Mouse (Mus musculus): Measurements from ENCODE around the gene Timm22. TPM values are rescaled to one million over a fixed set of nuclear protein-coding genes. Genes with fewer than 3 reads are reported as not detected.

Timm22 gene
- polyA plus RNA-seq, 1 experiment from 2014 or later: 102 TPM

- WGBS: 85% methylated on average over 8 of the region's 8 CpGs
- no peak overlapping the region for H3K4me3 ChIP-seq (replicated peaks)
- no peak overlapping the region for H3K27ac ChIP-seq
- H3K36me3 ChIP-seq: peaks cover 99% of the 10 kb centered on the region
- no peaks in the 10 kb centered on the region for H3K9me3 ChIP-seq
- no peak overlapping the region for H3K9ac ChIP-seq (replicated peaks)
- ATAC-seq: no peak
- H3K4me1 ChIP-seq (replicated peaks): no peaks in the 10 kb centered on the region
- H3K4me2 ChIP-seq (replicated peaks): no peak overlapping the region
- H3K27me3 ChIP-seq: no peaks in the 10 kb centered on the region
These were observed 11.7 kb downstream of the Timm22 start for GRCm38 (mm10) chr11:76418423-76418822.

DNA sequence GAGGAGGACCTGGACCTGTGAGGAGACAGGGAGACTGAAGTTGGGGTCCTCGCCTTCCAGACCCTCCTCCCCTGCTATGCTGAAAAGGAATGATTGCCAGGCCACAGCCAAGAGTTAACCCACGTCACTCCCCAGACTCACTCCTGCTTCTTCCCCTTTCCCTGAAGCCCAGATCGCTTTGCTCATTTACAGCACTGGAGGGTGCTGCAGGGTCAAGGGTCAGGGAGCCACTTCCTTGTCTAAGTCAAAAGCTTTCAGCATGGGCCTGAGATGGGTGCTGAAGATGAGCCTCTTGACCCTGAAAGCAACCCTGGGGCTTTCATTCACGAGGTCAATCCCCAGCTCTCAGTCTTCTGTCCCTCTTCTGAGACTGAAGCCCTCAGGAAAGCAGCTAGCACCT is 12.4 kb downstream of the Timm22 start:
- H3K4me3 ChIP-seq (replicated peaks): no peak overlapping the region
- peaks cover 99% of the 10 kb centered on the region for H3K36me3 ChIP-seq
- no peaks in the 10 kb centered on the region for H3K4me1 ChIP-seq (replicated peaks)
- ATAC-seq: no peak
- 59% methylated on average over 4 of the region's 4 CpGs for WGBS
- no peak overlapping the region for H3K27ac ChIP-seq
- no peaks in the 10 kb centered on the region for H3K9me3 ChIP-seq
- H3K9ac ChIP-seq (replicated peaks): no peak overlapping the region
- H3K27me3 ChIP-seq: no peaks in the 10 kb centered on the region
- no peak overlapping the region for H3K4me2 ChIP-seq (replicated peaks)

DNA sequence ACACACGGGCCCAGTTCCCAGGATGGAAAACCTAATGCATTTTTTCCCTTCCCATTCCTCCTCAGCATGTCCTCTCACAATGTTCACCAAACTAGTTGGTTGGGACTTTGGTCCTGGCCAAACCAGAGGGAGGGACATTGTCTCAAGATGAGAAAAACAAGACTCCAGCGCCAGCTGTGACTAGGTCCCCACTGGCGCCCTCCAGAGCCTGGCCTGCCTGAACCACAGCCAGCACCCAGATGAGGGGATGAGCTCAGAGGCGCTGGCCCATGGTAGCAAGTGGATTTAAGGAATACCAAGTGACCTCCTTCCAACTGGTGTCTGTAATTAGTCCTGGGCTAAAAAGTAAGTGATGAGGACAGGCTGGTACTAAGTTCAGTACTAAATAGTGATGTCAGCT is 14.1 kb downstream of the Timm22 start:
- Histone ChIP-seq H3K9ac (replicated peaks) (no peak overlapping the region), H3K27ac (no peak overlapping the region), H3K36me3 (peaks cover 96% of the 10 kb centered on the region), H3K9me3 (no peaks in the 10 kb centered on the region), H3K4me3 (replicated peaks) (no peak overlapping the region), H3K4me2 (replicated peaks) (no peak overlapping the region), H3K4me1 (replicated peaks) (no peaks in the 10 kb centered on the region), H3K27me3 (no peaks in the 10 kb centered on the region)
- 65% methylated on average over 4 of the region's 4 CpGs for WGBS
- ATAC-seq: no peak

GRCm38 (mm10) chr11:76425749-76426148 is 19.0 kb downstream of the Timm22 start:
- Histone ChIP-seq H3K4me3 (replicated peaks) (no peak overlapping the region), H3K27me3 (no peaks in the 10 kb centered on the region), H3K36me3 (peaks cover 67% of the 10 kb centered on the region), H3K9ac (replicated peaks) (no peak overlapping the region), H3K4me2 (replicated peaks) (no peak overlapping the region), H3K27ac (no peak overlapping the region), H3K4me1 (replicated peaks) (peaks cover 23% of the 10 kb centered on the region), H3K9me3 (no peaks in the 10 kb centered on the region)
- 85% methylated on average over 6 of the region's 6 CpGs for WGBS
- no peak for ATAC-seq

DNA sequence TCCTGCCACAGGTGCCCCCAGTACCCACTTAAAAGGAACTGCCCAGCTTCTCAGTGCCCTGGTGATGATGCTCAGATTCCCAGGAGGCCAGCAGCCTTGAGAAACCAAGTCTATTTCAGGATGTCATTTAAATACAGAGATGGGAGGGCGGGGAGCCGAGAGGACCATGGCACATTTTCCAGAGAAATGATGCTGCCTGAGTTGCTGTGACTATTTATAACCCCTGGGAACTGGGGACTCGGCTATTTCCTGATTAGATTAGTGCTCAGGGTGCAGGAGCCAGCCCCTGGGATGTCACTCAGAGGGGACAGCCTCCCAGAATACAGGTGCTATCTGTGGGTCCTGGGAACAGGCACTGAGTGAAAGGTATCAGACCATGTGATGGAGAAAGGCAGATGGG is 21.0 kb downstream of the Timm22 start:
- Histone ChIP-seq H3K27ac (no peak overlapping the region), H3K27me3 (no peaks in the 10 kb centered on the region), H3K4me1 (replicated peaks) (peaks cover 23% of the 10 kb centered on the region), H3K9me3 (no peaks in the 10 kb centered on the region), H3K36me3 (peaks cover 58% of the 10 kb centered on the region), H3K4me2 (replicated peaks) (no peak overlapping the region), H3K9ac (replicated peaks) (peak overlapping the region; percentile 15; the same call in 1 of the 2 replicates), H3K4me3 (replicated peaks) (no peak overlapping the region)
- WGBS: 82% methylated on average over 3 of the region's 3 CpGs
- ATAC-seq: no peak

- no peak overlapping the region for H3K27ac ChIP-seq
These were observed 22.3 kb downstream of the Timm22 start for GRCm38 (mm10) chr11:76429046-76429445.

DNA sequence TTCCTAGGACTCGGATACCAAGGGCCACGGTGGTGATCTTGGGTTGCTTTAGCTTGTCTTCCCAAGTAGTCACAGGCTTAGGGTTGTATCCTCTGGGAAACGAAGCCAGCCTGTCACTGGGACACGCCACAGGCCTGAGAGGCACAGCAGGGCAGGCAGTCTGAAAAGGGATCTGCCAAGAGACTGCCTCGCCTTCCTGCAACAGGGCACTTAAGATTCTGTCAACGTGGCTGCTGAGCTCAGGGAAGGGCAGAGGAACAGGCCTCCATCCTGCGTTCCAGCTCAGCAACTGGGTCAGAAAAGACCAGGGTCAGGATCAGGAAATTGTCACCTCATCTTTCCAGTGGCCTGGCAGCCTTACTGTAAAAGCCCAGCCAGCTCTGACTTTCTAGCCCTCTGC is 22.8 kb downstream of the Timm22 start:
- Histone ChIP-seq H3K27ac (peak overlapping the region; percentile 55), H3K9me3 (no peaks in the 10 kb centered on the region), H3K36me3 (peaks cover 56% of the 10 kb centered on the region), H3K4me2 (replicated peaks) (no peak overlapping the region), H3K9ac (replicated peaks) (peak overlapping the region; percentile 44; the same call in 1 of the 2 replicates), H3K27me3 (no peaks in the 10 kb centered on the region), H3K4me3 (replicated peaks) (no peak overlapping the region), H3K4me1 (replicated peaks) (peaks cover 23% of the 10 kb centered on the region)
- WGBS: 58% methylated on average over 7 of the region's 7 CpGs
- ATAC-seq: no peak

More at GRCm38 (mm10) chr11:76429046-76429445, 22.3 kb downstream of the Timm22 start:
- Histone ChIP-seq H3K9ac (replicated peaks) (0 out of 2 replicates have a peak overlapping the region, but pooled peaks have one; percentile 8), H3K27me3 (no peaks in the 10 kb centered on the region), H3K4me3 (replicated peaks) (no peak overlapping the region), H3K36me3 (peaks cover 58% of the 10 kb centered on the region), H3K4me2 (replicated peaks) (no peak overlapping the region), H3K9me3 (no peaks in the 10 kb centered on the region), H3K4me1 (replicated peaks) (peaks cover 23% of the 10 kb centered on the region)
- ATAC-seq: peak; percentile 37; the same call in 1 of the 2 replicates
- WGBS: 62% methylated on average over 4 of the region's 4 CpGs

DNA sequence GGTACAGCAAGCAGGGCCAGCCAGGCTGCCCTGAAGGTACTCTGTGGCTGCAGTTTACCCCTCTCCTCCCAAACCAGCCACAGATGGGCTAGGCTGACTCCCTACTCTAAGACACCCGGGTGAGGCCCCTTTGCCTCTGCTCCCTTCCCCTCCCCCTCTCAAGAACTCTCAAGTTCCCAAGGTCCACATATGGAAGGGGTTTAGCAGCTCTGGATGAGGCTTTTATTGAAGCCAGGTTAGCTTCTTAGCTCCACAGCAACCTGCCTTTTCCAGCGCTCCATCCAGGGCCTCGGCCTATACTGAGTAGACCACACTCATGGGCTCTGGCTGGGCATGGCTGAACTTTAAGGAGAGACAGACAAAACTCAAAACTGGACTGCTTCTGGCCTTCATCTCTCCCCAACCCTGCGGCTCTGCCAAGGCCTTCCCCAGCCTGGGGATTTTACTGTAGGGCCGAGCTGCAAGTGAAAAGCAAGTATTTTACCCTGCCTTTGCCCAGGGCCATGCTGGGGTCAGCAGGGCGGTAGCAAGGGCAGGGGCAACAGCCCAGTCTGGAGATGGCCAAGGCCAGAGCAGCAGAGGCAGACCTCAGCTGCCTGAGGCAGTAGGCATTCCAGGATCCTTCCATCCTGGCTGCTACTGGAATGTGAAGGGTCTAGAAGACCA is 23.3 kb downstream of the Timm22 start:
- H3K27ac ChIP-seq: peak overlapping the region; percentile 55
- peaks cover 26% of the 10 kb centered on the region for H3K4me1 ChIP-seq (replicated peaks)
- H3K9me3 ChIP-seq: no peaks in the 10 kb centered on the region
- H3K4me2 ChIP-seq (replicated peaks): no peak overlapping the region
- no peak overlapping the region for H3K4me3 ChIP-seq (replicated peaks)
- H3K27me3 ChIP-seq: no peaks in the 10 kb centered on the region
- H3K9ac ChIP-seq (replicated peaks): peak overlapping the region; percentile 44; the same call in 1 of the 2 replicates
- ATAC-seq: no peak
- peaks cover 51% of the 10 kb centered on the region for H3K36me3 ChIP-seq
- 72% methylated on average over 6 of the region's 6 CpGs for WGBS

DNA sequence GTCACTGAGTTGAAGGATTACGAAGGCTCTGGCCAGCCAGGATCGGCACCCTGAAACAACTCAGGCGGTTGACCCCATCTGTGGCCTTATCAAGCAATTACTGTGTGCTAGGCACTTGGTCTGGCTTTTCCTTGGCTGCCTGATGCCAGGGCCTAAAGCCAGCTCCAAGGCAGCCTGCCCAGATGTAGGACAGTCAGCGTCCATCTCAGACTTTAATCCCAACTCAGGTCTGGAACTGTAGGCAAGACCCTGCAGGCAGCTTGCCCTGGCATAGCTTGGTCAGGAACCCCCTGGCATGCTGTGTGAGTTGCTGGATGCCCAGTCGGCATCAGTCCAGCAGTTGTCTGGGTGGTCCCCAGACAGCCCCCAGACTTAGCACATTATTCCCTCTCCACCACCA is 29.3 kb downstream of the Timm22 start:
- Histone ChIP-seq H3K4me1 (replicated peaks) (peaks cover 43% of the 10 kb centered on the region), H3K27ac (no peak overlapping the region), H3K4me3 (replicated peaks) (no peak overlapping the region), H3K36me3 (peaks cover 60% of the 10 kb centered on the region), H3K27me3 (no peaks in the 10 kb centered on the region; the same call in 1 of the 2 replicates), H3K9me3 (no peaks in the 10 kb centered on the region), H3K9ac (replicated peaks) (no peak overlapping the region), H3K4me2 (replicated peaks) (no peak overlapping the region)
- no peak for ATAC-seq
- WGBS: 85% methylated on average over 5 of the region's 5 CpGs

- Histone ChIP-seq H3K4me3 (replicated peaks) (peak overlapping the region; percentile 19), H3K4me1 (replicated peaks) (peaks cover 51% of the 10 kb centered on the region), H3K4me2 (replicated peaks) (peak overlapping the region; percentile 49), H3K9ac (replicated peaks) (peak overlapping the region; percentile 33), H3K9me3 (no peaks in the 10 kb centered on the region), H3K36me3 (peaks cover 59% of the 10 kb centered on the region), H3K27ac (peak overlapping the region; percentile 61), H3K27me3 (no peaks in the 10 kb centered on the region; the same call in 1 of the 2 replicates)
- WGBS: 6% methylated on average over 28 of the region's 28 CpGs
- peak; percentile 70 for ATAC-seq
These were observed 30.2 kb downstream of the Timm22 start for GRCm38 (mm10) chr11:76436864-76437437.

GRCm38 (mm10) chr11:76439666-76440065 is 32.9 kb downstream of the Timm22 start:
- Histone ChIP-seq H3K4me3 (replicated peaks) (no peak overlapping the region), H3K4me2 (replicated peaks) (no peak overlapping the region), H3K9ac (replicated peaks) (no peak overlapping the region), H3K36me3 (peaks cover 54% of the 10 kb centered on the region), H3K4me1 (replicated peaks) (peaks cover 59% of the 10 kb centered on the region), H3K27ac (0 out of 2 replicates have a peak overlapping the region, but pooled peaks have one; percentile 39), H3K27me3 (no peaks in the 10 kb centered on the region; the same call in 1 of the 2 replicates), H3K9me3 (no peaks in the 10 kb centered on the region)
- no peak for ATAC-seq
- 2% methylated on average over 3 of the region's 3 CpGs for WGBS

GRCm38 (mm10) chr11:76445459-76445858 is 38.7 kb downstream of the Timm22 start:
- H3K36me3 ChIP-seq: peaks cover 62% of the 10 kb centered on the region
- no peaks in the 10 kb centered on the region for H3K9me3 ChIP-seq
- 0 out of 2 replicates have a peak overlapping the region, but pooled peaks have one; percentile 41 for H3K27ac ChIP-seq
- peaks cover 75% of the 10 kb centered on the region for H3K4me1 ChIP-seq (replicated peaks)
- H3K4me2 ChIP-seq (replicated peaks): no peak overlapping the region
- ATAC-seq: no peak
- H3K9ac ChIP-seq (replicated peaks): no peak overlapping the region
- no peaks in the 10 kb centered on the region for H3K27me3 ChIP-seq
- H3K4me3 ChIP-seq (replicated peaks): no peak overlapping the region
- WGBS: 20% methylated on average over 8 of the region's 8 CpGs
